Mouse (Mus musculus): Measurements from ENCODE around the gene Gm9821.

DNA sequence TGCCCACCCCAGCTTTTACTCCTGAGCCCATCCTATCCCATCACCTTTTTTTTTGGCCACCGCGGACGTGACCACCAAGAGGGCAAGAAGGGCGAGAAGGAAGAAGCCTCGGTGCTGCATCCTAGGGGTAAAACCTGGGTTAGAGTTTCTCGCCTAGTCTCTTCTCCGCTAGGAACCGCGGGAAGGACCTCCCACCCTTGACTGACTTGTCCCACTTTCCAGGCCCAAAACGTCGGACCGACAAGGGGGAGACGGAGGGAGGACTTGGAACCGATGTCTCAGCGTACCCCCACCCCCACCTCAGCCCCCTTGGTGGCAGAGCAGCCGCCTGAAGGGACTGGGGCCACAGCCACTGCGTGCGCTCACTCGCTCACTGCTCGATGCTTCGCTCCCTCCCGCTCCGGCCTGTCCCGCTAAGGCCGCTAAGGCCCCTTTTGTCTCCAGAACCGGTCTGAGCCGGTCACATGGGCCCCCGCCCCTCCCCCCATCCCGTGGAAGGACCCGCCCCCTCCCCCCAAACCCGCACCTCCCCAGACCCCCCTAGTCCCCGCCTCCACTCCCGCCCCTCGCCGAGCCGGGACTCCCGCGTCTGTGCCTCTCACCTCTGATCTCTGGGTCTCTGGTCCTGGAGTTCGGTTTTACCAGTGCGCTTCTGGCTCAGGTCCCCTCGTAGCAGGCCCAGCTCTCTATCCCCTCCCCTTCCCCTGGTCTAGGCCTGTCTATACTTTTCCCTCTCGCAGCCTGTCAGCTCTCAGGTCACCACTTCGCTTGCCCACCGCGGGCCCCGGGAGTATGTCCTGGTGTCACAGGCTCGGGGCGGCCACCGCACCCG lies 14.0 kb upstream of the Gm9821 start:
- TF ChIP-seq POLR2A (IDR thresholded peaks at IDR 0.05; ENCODE audit: extremely low read depth, insufficient read depth, low read length): no peak
- TF ChIP-seq CTCF (IDR thresholded peaks at IDR 0.05; ENCODE audit: low read depth, low read length): no peak

Measured in liver, adult 2 months (tissue).